Mouse (Mus musculus) olfactory bulb, adult 2 months (tissue): ENCODE measurements at regions not wholly inside any gene's neighbourhood (a gene's known extent, or its start where the extent isn't known, plus 50 kb on each side); places are given as distances from the start of the nearest gene placed in this dataset.

Experiments used
- CTCF ChIP-seq: fragments of 200-500 bp; IDR thresholded peaks from 2 replicates; pipeline ENCODE4 v1.5.1; 2012; ENCODE audit warnings: low read depth, mild to moderate bottlenecking, low read length, moderate library complexity; ENCODE audit not compliant: insufficient read depth
- POLR2A ChIP-seq: fragments of 200-500 bp; IDR thresholded peaks from 2 replicates; pipeline ENCODE4 v1.6.1; 2012; ENCODE audit warnings: mild to moderate bottlenecking, low read depth, low read length, moderate library complexity; ENCODE audit not compliant: insufficient read depth

DNA sequence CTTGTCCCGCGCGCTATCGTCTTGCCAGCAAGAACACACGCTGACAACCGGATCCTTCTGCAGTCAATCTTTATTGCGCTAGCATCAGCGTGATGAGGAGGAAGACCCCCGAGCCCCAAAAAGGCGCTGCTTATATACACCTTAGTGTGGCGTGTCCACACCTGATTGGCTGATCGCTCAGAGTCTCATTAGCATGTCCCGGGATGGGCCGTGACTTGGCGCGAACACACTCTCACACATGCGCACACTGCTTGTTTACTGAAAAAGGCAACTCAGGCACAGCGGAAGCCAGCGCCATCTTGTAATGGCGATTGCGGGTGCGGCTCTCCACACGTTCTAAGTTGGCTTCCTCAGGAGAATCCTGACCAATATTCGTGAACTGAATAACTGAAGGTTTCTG, 111.5 kb downstream of the Tsen15 start:
- no peak for TF ChIP-seq POLR2A
- no peak for TF ChIP-seq CTCF
